Mouse (Mus musculus): ENCODE measurements around the gene Capn11. TPM values are rescaled to one million over a fixed set of nuclear protein-coding genes. Genes with fewer than 3 reads are reported as not detected.

Gene Capn11
- 0.58 and 1.00 TPM in 2 replicates for polyA plus RNA-seq (2015; fragmentation: Nextera tagmentation; extraction: Ambion mirVana)

DNA sequence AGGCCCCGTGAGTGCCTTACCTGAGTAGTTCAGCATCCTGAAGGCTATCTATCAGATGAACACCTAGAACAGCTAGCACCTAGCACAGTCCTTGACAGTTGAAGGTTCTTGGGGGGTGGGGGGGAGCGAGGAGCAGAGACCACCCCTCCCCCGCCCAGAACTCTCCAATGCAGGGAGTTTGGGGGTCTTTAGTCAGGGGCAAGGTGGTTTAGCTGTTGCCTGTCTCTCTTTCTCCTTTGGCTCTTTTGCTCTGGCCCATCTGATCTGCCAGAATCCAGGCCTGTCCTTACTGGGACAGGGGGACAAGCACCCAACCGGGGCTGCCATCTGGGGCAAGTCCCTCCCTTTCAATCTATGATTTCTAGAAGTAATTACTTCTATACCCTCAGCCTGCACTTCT is at the start of gene Capn11:
TSS of gene Capn11 (minus strand) at position 101 of the 400 bp plus-strand sequence.
- no peak within 1 kb of the TSS for H3K4me2 ChIP-seq
- H3K9ac ChIP-seq = no peak within 1 kb of the TSS
- no peak within 1 kb of the TSS for H3K4me3 ChIP-seq
- no peak for ATAC-seq (ENCODE audit: low FRiP score, low read depth)
- H3K4me1 ChIP-seq (replicated peaks) = peaks cover 4% of the 10 kb centered on the region
- no peaks in the 10 kb centered on the region for H3K9me3 ChIP-seq
- peaks cover 13% of the 10 kb centered on the region; the same call in 1 of the 2 replicates for H3K36me3 ChIP-seq
- H3K27me3 ChIP-seq = no peaks in the 10 kb centered on the region
- WGBS = 87% methylated on average over 4 of the region's 4 CpGs
- no peak within 1 kb of the TSS for H3K27ac ChIP-seq (replicated peaks)

DNA sequence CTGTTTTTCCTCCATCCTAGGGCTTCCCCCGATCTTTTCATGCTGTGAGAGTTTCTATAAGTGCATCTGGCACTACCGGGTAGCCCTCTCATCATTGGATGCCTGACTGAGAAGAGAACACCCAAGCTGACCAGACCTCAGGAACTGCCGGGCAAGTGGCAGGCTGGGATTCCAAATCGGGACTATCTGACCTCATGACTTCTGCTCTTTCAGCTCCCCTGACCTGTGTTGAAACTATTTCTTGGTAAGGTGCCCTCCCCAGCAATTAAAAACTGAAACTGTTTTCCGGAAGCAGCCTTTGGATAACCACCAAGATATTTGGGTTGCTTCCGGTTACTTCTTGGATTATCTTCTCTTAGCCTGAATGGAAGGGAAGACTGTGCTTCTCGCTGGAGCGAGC is 49.1 kb upstream of the Capn11 start:
- no peaks in the 10 kb centered on the region for H3K27me3 ChIP-seq
- no peak overlapping the region for H3K9ac ChIP-seq
- H3K9me3 ChIP-seq = no peaks in the 10 kb centered on the region
- H3K4me3 ChIP-seq = no peak overlapping the region
- no peak overlapping the region for H3K27ac ChIP-seq (replicated peaks)
- no peak for ATAC-seq (ENCODE audit: low FRiP score, low read depth)
- WGBS = 80% methylated on average over 8 of the region's 8 CpGs
- no peak overlapping the region for H3K4me2 ChIP-seq
- no peaks in the 10 kb centered on the region for H3K4me1 ChIP-seq (replicated peaks)
- no peaks in the 10 kb centered on the region for H3K36me3 ChIP-seq

GRCm38 (mm10) chr17:45707376-45707775 is 48.3 kb upstream of the Capn11 start:
- WGBS = 33% methylated on average over 3 of the region's 3 CpGs
- Histone ChIP-seq H3K9ac (no peak overlapping the region), H3K4me2 (no peak overlapping the region), H3K4me1 (replicated peaks) (no peaks in the 10 kb centered on the region), H3K27me3 (no peaks in the 10 kb centered on the region), H3K9me3 (no peaks in the 10 kb centered on the region), H3K36me3 (no peaks in the 10 kb centered on the region), H3K27ac (replicated peaks) (no peak overlapping the region), H3K4me3 (no peak overlapping the region)
- ATAC-seq (ENCODE audit: low FRiP score, low read depth) = no peak

- Histone ChIP-seq H3K4me2 (no peak overlapping the region), H3K9me3 (no peaks in the 10 kb centered on the region), H3K27me3 (no peaks in the 10 kb centered on the region), H3K36me3 (no peaks in the 10 kb centered on the region), H3K4me3 (no peak overlapping the region), H3K9ac (no peak overlapping the region), H3K4me1 (replicated peaks) (no peaks in the 10 kb centered on the region), H3K27ac (replicated peaks) (no peak overlapping the region)
- 71% methylated on average over 5 of the region's 5 CpGs for WGBS
- ATAC-seq (ENCODE audit: low FRiP score, low read depth) = no peak
Measured at GRCm38 (mm10) chr17:45706796-45707195, 47.7 kb upstream of the Capn11 start.

DNA sequence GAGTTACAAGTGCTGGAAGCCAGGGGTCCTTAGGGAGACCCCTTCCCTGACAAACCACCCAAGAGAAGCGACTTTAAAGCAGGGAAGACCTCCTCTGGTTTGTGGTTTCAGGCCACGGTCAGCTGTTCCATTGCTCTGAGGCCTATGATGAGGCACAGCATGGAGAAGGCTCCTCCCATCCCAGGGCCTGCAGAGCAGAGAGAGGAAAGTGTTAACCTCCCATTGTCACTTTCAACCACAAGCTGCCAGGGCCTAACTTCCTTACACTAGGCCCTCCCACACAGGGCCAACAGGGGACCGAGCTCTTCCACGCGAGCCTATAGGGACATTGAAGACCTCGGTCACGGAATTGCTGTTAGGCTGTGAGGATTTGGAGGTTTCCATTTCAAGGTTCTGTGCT is 44.1 kb upstream of the Capn11 start:
- H3K27ac ChIP-seq (replicated peaks) = no peak overlapping the region
- no peak overlapping the region for H3K4me3 ChIP-seq
- no peaks in the 10 kb centered on the region for H3K4me1 ChIP-seq (replicated peaks)
- no peak overlapping the region for H3K9ac ChIP-seq
- WGBS = 60% methylated on average over 7 of the region's 7 CpGs
- no peak for ATAC-seq (ENCODE audit: low FRiP score, low read depth)
- H3K36me3 ChIP-seq = peaks cover 11% of the 10 kb centered on the region; the same call in 1 of the 2 replicates
- no peaks in the 10 kb centered on the region for H3K27me3 ChIP-seq
- H3K4me2 ChIP-seq = no peak overlapping the region
- H3K9me3 ChIP-seq = no peaks in the 10 kb centered on the region

- Histone ChIP-seq H3K9ac (no peak overlapping the region), H3K27me3 (no peaks in the 10 kb centered on the region), H3K4me2 (no peak overlapping the region), H3K4me3 (no peak overlapping the region), H3K27ac (replicated peaks) (no peak overlapping the region), H3K9me3 (no peaks in the 10 kb centered on the region), H3K36me3 (peaks cover 13% of the 10 kb centered on the region; the same call in 1 of the 2 replicates), H3K4me1 (replicated peaks) (no peaks in the 10 kb centered on the region)
- 48% methylated on average over 4 of the region's 4 CpGs for WGBS
- no peak for ATAC-seq (ENCODE audit: low FRiP score, low read depth)
Measured at GRCm38 (mm10) chr17:45702254-45702653, 43.1 kb upstream of the Capn11 start.

GRCm38 (mm10) chr17:45701236-45701591 is 42.1 kb upstream of the Capn11 start:
- no peak for ATAC-seq (ENCODE audit: low FRiP score, low read depth)
- Histone ChIP-seq H3K27me3 (no peaks in the 10 kb centered on the region), H3K4me2 (no peak overlapping the region), H3K4me3 (no peak overlapping the region), H3K9ac (no peak overlapping the region), H3K9me3 (no peaks in the 10 kb centered on the region), H3K36me3 (peaks cover 13% of the 10 kb centered on the region; the same call in 1 of the 2 replicates), H3K27ac (replicated peaks) (no peak overlapping the region), H3K4me1 (replicated peaks) (no peaks in the 10 kb centered on the region)
- WGBS = 73% methylated on average over 9 of the region's 9 CpGs

- Histone ChIP-seq H3K36me3 (peaks cover 13% of the 10 kb centered on the region; the same call in 1 of the 2 replicates), H3K27me3 (no peaks in the 10 kb centered on the region), H3K4me2 (no peak overlapping the region), H3K4me1 (replicated peaks) (no peaks in the 10 kb centered on the region), H3K9me3 (no peaks in the 10 kb centered on the region), H3K27ac (replicated peaks) (no peak overlapping the region), H3K4me3 (no peak overlapping the region), H3K9ac (no peak overlapping the region)
- ATAC-seq (ENCODE audit: low FRiP score, low read depth) = no peak
- 59% methylated on average over 10 of the region's 16 CpGs for WGBS
Measured at GRCm38 (mm10) chr17:45700496-45701235, 41.5 kb upstream of the Capn11 start.

DNA sequence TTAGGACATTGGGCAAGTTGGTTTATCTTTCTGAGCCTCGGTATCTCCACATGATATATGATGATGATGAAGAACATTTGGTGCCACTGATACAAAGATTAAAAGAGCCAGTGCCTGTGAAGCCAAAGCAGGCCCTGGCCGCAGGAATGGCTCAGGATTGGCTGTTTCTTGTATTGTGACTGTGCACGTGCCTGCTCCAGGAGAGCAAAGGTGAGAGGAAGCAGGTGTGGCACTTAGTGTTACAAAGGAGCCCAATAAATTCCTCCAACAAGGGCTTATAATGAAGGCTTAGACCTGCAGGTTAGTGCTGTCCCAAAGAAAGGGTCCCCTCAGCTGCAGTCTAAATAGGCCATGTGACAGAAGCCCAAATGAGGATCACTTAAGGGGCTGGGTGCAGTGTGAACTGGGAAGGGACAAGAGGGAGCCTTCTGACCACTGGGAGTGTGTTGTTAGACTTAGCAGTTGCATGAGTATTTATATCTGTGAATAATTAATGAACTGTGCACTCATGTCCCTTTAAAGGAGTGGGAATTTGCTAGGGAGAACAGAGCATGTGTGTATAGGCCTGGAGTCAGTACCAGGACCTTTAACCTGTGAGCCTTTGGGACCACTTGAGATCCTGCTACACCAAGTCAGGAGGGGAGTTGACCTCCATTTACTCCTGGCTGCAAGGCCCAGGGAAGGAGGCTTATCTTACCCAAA is 40.1 kb upstream of the Capn11 start:
- Histone ChIP-seq H3K4me2 (no peak overlapping the region), H3K36me3 (peaks cover 13% of the 10 kb centered on the region; the same call in 1 of the 2 replicates), H3K4me3 (no peak overlapping the region), H3K9ac (no peak overlapping the region), H3K27me3 (no peaks in the 10 kb centered on the region), H3K9me3 (no peaks in the 10 kb centered on the region), H3K27ac (replicated peaks) (no peak overlapping the region), H3K4me1 (replicated peaks) (no peaks in the 10 kb centered on the region)
- ATAC-seq (ENCODE audit: low FRiP score, low read depth) = no peak
- WGBS = 94% methylated on average over 3 of the region's 3 CpGs

- no peak overlapping the region for H3K9ac ChIP-seq
- no peaks in the 10 kb centered on the region for H3K9me3 ChIP-seq
- peaks cover 13% of the 10 kb centered on the region; the same call in 1 of the 2 replicates for H3K36me3 ChIP-seq
- no peaks in the 10 kb centered on the region for H3K4me1 ChIP-seq (replicated peaks)
- H3K4me3 ChIP-seq = no peak overlapping the region
- H3K4me2 ChIP-seq = no peak overlapping the region
- no peaks in the 10 kb centered on the region for H3K27me3 ChIP-seq
- no peak for ATAC-seq (ENCODE audit: low FRiP score, low read depth)
- no peak overlapping the region for H3K27ac ChIP-seq (replicated peaks)
- WGBS = 85% methylated on average over 6 of the region's 6 CpGs
Measured at GRCm38 (mm10) chr17:45698368-45698767, 39.2 kb upstream of the Capn11 start.

- H3K27ac ChIP-seq (replicated peaks) = no peak overlapping the region
- no peak overlapping the region for H3K4me2 ChIP-seq
- H3K36me3 ChIP-seq = peaks cover 13% of the 10 kb centered on the region; the same call in 1 of the 2 replicates
- no peak overlapping the region for H3K4me3 ChIP-seq
- no peaks in the 10 kb centered on the region for H3K27me3 ChIP-seq
- no peaks in the 10 kb centered on the region for H3K9me3 ChIP-seq
- H3K4me1 ChIP-seq (replicated peaks) = no peaks in the 10 kb centered on the region
- ATAC-seq (ENCODE audit: low FRiP score, low read depth) = no peak
- no peak overlapping the region for H3K9ac ChIP-seq
- 94% methylated on average over 9 of the region's 9 CpGs for WGBS
Measured at GRCm38 (mm10) chr17:45696981-45697380, 37.9 kb upstream of the Capn11 start.
